Mouse (Mus musculus): Measurements from ENCODE around the gene Dhx32. TPM values are rescaled to one million over a fixed set of nuclear protein-coding genes. Genes with fewer than 3 reads are reported as not detected.

Dhx32 gene
- polyA plus RNA-seq, 1 experiment from 2014 or later: 24.7 TPM

- peak overlapping the region; percentile 58 for H3K27ac ChIP-seq (ENCODE audit: low read depth, low read length)
- H3K9me3 ChIP-seq (replicated peaks; ENCODE audit: control insufficient read depth, low read length): no peaks in the 10 kb centered on the region
- H3K36me3 ChIP-seq (ENCODE audit: control insufficient read depth, insufficient read depth, low read length): no peaks in the 10 kb centered on the region
- 62% methylated on average over 5 of the region's 5 CpGs for WGBS (ENCODE audit: insufficient replicate concordance)
- H3K4me1 ChIP-seq (ENCODE audit: control insufficient read depth, insufficient read depth, low read length): peaks cover 32% of the 10 kb centered on the region
- ATAC-seq (replicated peaks; ENCODE audit: insufficient number of reproducible peaks, low FRiP score, low TSS enrichment): no peak
- H3K27me3 ChIP-seq (ENCODE audit: control insufficient read depth, insufficient read depth, low read length): no peaks in the 10 kb centered on the region
- no peak overlapping the region for H3K4me2 ChIP-seq
- no peak overlapping the region for H3K4me3 ChIP-seq (ENCODE audit: low read depth, low read length)
- H3K9ac ChIP-seq (ENCODE audit: low read depth, low read length): no peak overlapping the region
These were observed 31.9 kb downstream of the Dhx32 start for GRCm38 (mm10) chr7:133750666-133751065.

- Histone ChIP-seq H3K4me1 (ENCODE audit: control insufficient read depth, insufficient read depth, low read length) (peaks cover 45% of the 10 kb centered on the region), H3K36me3 (ENCODE audit: control insufficient read depth, insufficient read depth, low read length) (no peaks in the 10 kb centered on the region), H3K27me3 (ENCODE audit: control insufficient read depth, insufficient read depth, low read length) (no peaks in the 10 kb centered on the region), H3K9ac (ENCODE audit: low read depth, low read length) (no peak overlapping the region), H3K27ac (ENCODE audit: low read depth, low read length) (no peak overlapping the region), H3K9me3 (replicated peaks; ENCODE audit: control insufficient read depth, low read length) (no peaks in the 10 kb centered on the region), H3K4me3 (ENCODE audit: low read depth, low read length) (no peak overlapping the region), H3K4me2 (no peak overlapping the region)
- ATAC-seq (replicated peaks; ENCODE audit: insufficient number of reproducible peaks, low FRiP score, low TSS enrichment): no peak
- WGBS (ENCODE audit: insufficient replicate concordance): 83% methylated on average over 14 of the region's 14 CpGs
These were observed 33.8 kb downstream of the Dhx32 start for GRCm38 (mm10) chr7:133748753-133749152.

GRCm38 (mm10) chr7:133747372-133747771 lies 35.2 kb downstream of the Dhx32 start:
- Histone ChIP-seq H3K27ac (ENCODE audit: low read depth, low read length) (no peak overlapping the region), H3K27me3 (ENCODE audit: control insufficient read depth, insufficient read depth, low read length) (no peaks in the 10 kb centered on the region), H3K4me3 (ENCODE audit: low read depth, low read length) (no peak overlapping the region), H3K36me3 (ENCODE audit: control insufficient read depth, insufficient read depth, low read length) (no peaks in the 10 kb centered on the region), H3K4me2 (no peak overlapping the region), H3K9ac (ENCODE audit: low read depth, low read length) (no peak overlapping the region), H3K4me1 (ENCODE audit: control insufficient read depth, insufficient read depth, low read length) (peaks cover 46% of the 10 kb centered on the region), H3K9me3 (replicated peaks; ENCODE audit: control insufficient read depth, low read length) (no peaks in the 10 kb centered on the region)
- WGBS (ENCODE audit: insufficient replicate concordance): 59% methylated on average over 8 of the region's 8 CpGs
- no peak for ATAC-seq (replicated peaks; ENCODE audit: insufficient number of reproducible peaks, low FRiP score, low TSS enrichment)

GRCm38 (mm10) chr7:133744701-133745100 lies 37.8 kb downstream of the Dhx32 start:
- Histone ChIP-seq H3K4me2 (peak overlapping the region; percentile 20; the same call in 1 of the 2 replicates), H3K27me3 (ENCODE audit: control insufficient read depth, insufficient read depth, low read length) (no peaks in the 10 kb centered on the region), H3K4me3 (ENCODE audit: low read depth, low read length) (no peak overlapping the region), H3K36me3 (ENCODE audit: control insufficient read depth, insufficient read depth, low read length) (peaks cover 5% of the 10 kb centered on the region; the same call in 1 of the 2 replicates), H3K9me3 (replicated peaks; ENCODE audit: control insufficient read depth, low read length) (no peaks in the 10 kb centered on the region), H3K27ac (ENCODE audit: low read depth, low read length) (peak overlapping the region; percentile 80), H3K9ac (ENCODE audit: low read depth, low read length) (no peak overlapping the region), H3K4me1 (ENCODE audit: control insufficient read depth, insufficient read depth, low read length) (peaks cover 29% of the 10 kb centered on the region)
- peak; percentile 68 for ATAC-seq (replicated peaks; ENCODE audit: insufficient number of reproducible peaks, low FRiP score, low TSS enrichment)
- WGBS (ENCODE audit: insufficient replicate concordance): 23% methylated on average over 4 of the region's 4 CpGs

GRCm38 (mm10) chr7:133744209-133744608 lies 38.3 kb downstream of the Dhx32 start:
- no peak overlapping the region for H3K4me3 ChIP-seq (ENCODE audit: low read depth, low read length)
- H3K27ac ChIP-seq (ENCODE audit: low read depth, low read length): peak overlapping the region; percentile 80
- H3K36me3 ChIP-seq (ENCODE audit: control insufficient read depth, insufficient read depth, low read length): peaks cover 5% of the 10 kb centered on the region; the same call in 1 of the 2 replicates
- ATAC-seq (replicated peaks; ENCODE audit: insufficient number of reproducible peaks, low FRiP score, low TSS enrichment): no peak
- no peak overlapping the region for H3K9ac ChIP-seq (ENCODE audit: low read depth, low read length)
- 69% methylated on average over 1 of the region's 1 CpGs for WGBS (ENCODE audit: insufficient replicate concordance)
- H3K4me2 ChIP-seq: peak overlapping the region; percentile 20; the same call in 1 of the 2 replicates
- no peaks in the 10 kb centered on the region for H3K9me3 ChIP-seq (replicated peaks; ENCODE audit: control insufficient read depth, low read length)
- H3K4me1 ChIP-seq (ENCODE audit: control insufficient read depth, insufficient read depth, low read length): peaks cover 29% of the 10 kb centered on the region
- H3K27me3 ChIP-seq (ENCODE audit: control insufficient read depth, insufficient read depth, low read length): no peaks in the 10 kb centered on the region

- H3K27me3 ChIP-seq (ENCODE audit: control insufficient read depth, insufficient read depth, low read length): no peaks in the 10 kb centered on the region
- WGBS (ENCODE audit: insufficient replicate concordance): 34% methylated on average over 4 of the region's 4 CpGs
- H3K9me3 ChIP-seq (replicated peaks; ENCODE audit: control insufficient read depth, low read length): no peaks in the 10 kb centered on the region
- ATAC-seq (replicated peaks; ENCODE audit: insufficient number of reproducible peaks, low FRiP score, low TSS enrichment): no peak
- no peak overlapping the region for H3K4me3 ChIP-seq (ENCODE audit: low read depth, low read length)
- no peak overlapping the region for H3K9ac ChIP-seq (ENCODE audit: low read depth, low read length)
- H3K4me1 ChIP-seq (ENCODE audit: control insufficient read depth, insufficient read depth, low read length): peaks cover 26% of the 10 kb centered on the region
- H3K4me2 ChIP-seq: no peak overlapping the region
- peak overlapping the region; percentile 80; the same call in 1 of the 2 replicates for H3K27ac ChIP-seq (ENCODE audit: low read depth, low read length)
- H3K36me3 ChIP-seq (ENCODE audit: control insufficient read depth, insufficient read depth, low read length): peaks cover 5% of the 10 kb centered on the region; the same call in 1 of the 2 replicates
These were observed 38.9 kb downstream of the Dhx32 start for GRCm38 (mm10) chr7:133743611-133744010.

- H3K36me3 ChIP-seq (ENCODE audit: control insufficient read depth, insufficient read depth, low read length): peaks cover 5% of the 10 kb centered on the region; the same call in 1 of the 2 replicates
- no peak overlapping the region for H3K4me3 ChIP-seq (ENCODE audit: low read depth, low read length)
- H3K4me2 ChIP-seq: no peak overlapping the region
- ATAC-seq (replicated peaks; ENCODE audit: insufficient number of reproducible peaks, low FRiP score, low TSS enrichment): no peak
- H3K27ac ChIP-seq (ENCODE audit: low read depth, low read length): no peak overlapping the region
- no peak overlapping the region for H3K9ac ChIP-seq (ENCODE audit: low read depth, low read length)
- peaks cover 23% of the 10 kb centered on the region for H3K4me1 ChIP-seq (ENCODE audit: control insufficient read depth, insufficient read depth, low read length)
- WGBS (ENCODE audit: insufficient replicate concordance): 89% methylated on average over 12 of the region's 12 CpGs
- no peaks in the 10 kb centered on the region for H3K27me3 ChIP-seq (ENCODE audit: control insufficient read depth, insufficient read depth, low read length)
- no peaks in the 10 kb centered on the region for H3K9me3 ChIP-seq (replicated peaks; ENCODE audit: control insufficient read depth, low read length)
These were observed 39.8 kb downstream of the Dhx32 start for GRCm38 (mm10) chr7:133742530-133743325.

- Histone ChIP-seq H3K4me3 (ENCODE audit: low read depth, low read length) (no peak overlapping the region), H3K36me3 (ENCODE audit: control insufficient read depth, insufficient read depth, low read length) (peaks cover 5% of the 10 kb centered on the region; the same call in 1 of the 2 replicates), H3K4me2 (no peak overlapping the region), H3K27ac (ENCODE audit: low read depth, low read length) (no peak overlapping the region), H3K9ac (ENCODE audit: low read depth, low read length) (no peak overlapping the region), H3K9me3 (replicated peaks; ENCODE audit: control insufficient read depth, low read length) (no peaks in the 10 kb centered on the region), H3K4me1 (ENCODE audit: control insufficient read depth, insufficient read depth, low read length) (peaks cover 18% of the 10 kb centered on the region), H3K27me3 (ENCODE audit: control insufficient read depth, insufficient read depth, low read length) (no peaks in the 10 kb centered on the region)
- 84% methylated on average over 7 of the region's 7 CpGs for WGBS (ENCODE audit: insufficient replicate concordance)
- no peak for ATAC-seq (replicated peaks; ENCODE audit: insufficient number of reproducible peaks, low FRiP score, low TSS enrichment)
These were observed 42.0 kb downstream of the Dhx32 start for GRCm38 (mm10) chr7:133740558-133740957.
